Mouse (Mus musculus): ENCODE measurements around the gene 1700010I14Rik. TPM values are rescaled to one million over a fixed set of nuclear protein-coding genes. Genes with fewer than 3 reads are reported as not detected.

1700010I14Rik gene
- polyA plus RNA-seq, 1 experiment from 2014 or later, result 2.2 TPM

DNA sequence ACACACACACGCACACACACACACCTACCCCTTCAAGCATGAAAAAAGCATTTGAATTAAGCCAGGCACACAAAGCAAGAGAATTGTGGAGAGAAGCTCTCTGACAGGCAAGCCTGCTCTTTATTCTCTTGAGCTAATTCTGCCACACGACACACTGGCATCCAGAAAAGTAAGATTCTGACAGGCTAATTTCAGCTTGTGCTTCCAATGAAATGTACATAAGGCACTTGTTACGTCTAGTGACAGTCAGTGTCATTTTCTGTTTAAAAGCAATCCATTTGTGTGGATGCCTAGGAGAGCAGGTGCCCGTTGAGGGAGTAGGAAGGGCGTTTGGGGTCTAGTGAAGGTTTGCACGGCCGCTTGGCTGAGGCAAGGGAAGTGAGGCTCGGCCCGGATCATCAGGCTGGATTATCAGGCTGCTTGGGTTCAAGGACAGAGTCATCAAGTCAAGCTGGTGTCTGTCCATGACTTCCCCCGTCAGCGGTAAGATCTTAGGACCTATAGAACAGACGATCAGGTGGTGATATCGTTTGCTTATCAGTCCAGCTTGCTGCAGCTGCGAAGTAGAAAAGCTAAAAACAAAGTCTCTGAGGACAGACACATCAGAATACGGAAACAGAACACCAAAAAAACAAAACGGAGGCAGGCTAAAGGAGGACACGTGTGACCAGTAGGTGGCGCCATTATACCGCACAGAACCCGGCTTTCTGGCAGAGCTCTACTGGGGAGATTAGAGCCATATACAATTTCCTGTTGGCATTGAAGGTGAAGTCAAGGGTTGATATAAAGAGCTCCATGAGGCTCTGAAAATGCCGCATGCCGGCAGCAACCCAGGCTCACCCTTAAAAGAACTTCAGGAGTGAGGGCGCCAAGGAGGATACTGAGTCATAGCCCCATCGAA lies 43.4 kb downstream of the 1700010I14Rik start:
- Histone ChIP-seq H3K27ac (replicated peaks; ENCODE audit: low read depth, low read length) (no peak overlapping the region), H3K9ac (replicated peaks; ENCODE audit: low read length) (no peak overlapping the region), H3K9me3 (replicated peaks; ENCODE audit: control insufficient read depth, low read length) (no peaks in the 10 kb centered on the region), H3K4me2 (ENCODE audit: low read depth, low read length) (no peak overlapping the region), H3K4me3 (ENCODE audit: low read depth, low read length) (no peak overlapping the region), H3K36me3 (replicated peaks; ENCODE audit: control insufficient read depth, insufficient read depth, low read depth, low read length) (no peaks in the 10 kb centered on the region), H3K27me3 (ENCODE audit: control insufficient read depth, insufficient read depth, low read length) (no peaks in the 10 kb centered on the region), H3K4me1 (ENCODE audit: control insufficient read depth, insufficient read depth, low read length) (no peaks in the 10 kb centered on the region)
- ATAC-seq (replicated peaks; ENCODE audit: insufficient number of reproducible peaks, low FRiP score, low TSS enrichment, low read depth) (no peak), DNase-seq (ENCODE audit: low spot score) (peak; percentile 88)
- WGBS, result 17% methylated on average over 24 of the region's 24 CpGs

DNA sequence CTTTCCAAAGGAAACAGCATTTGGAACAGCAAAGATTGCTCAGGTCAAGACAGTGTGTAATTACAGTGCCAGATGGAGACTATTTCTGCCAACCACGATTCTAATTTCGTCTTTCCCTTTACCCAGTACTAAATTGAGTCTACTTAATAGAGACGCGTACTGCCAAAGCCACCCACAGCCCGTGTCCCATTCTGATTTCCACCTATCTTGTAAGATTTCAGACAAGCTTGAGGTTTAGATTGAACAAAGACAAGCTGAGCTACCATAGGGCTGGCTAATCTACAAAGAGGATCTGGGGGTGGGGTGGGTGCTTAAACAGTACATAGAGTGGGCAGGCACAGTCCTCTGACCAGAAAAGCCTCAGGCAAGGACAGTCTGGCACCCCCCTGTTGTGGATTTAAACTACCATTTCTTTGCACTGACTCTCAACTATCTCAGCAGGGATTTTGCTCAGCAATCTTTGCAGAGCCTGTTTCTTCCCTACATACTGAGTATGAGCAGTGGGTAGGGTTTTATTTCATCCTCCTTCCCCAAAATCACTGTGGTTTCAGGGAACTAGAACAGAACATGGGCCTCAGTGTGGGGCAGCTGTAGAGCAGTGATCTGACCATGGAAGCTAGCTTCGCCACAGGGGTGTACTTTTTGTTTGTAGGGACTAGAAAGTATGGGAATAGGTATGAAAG lies 44.4 kb downstream of the 1700010I14Rik start:
- Histone ChIP-seq H3K9me3 (replicated peaks; ENCODE audit: control insufficient read depth, low read length) (no peaks in the 10 kb centered on the region), H3K4me1 (ENCODE audit: control insufficient read depth, insufficient read depth, low read length) (no peaks in the 10 kb centered on the region), H3K9ac (replicated peaks; ENCODE audit: low read length) (no peak overlapping the region), H3K4me3 (ENCODE audit: low read depth, low read length) (no peak overlapping the region), H3K27ac (replicated peaks; ENCODE audit: low read depth, low read length) (no peak overlapping the region), H3K4me2 (ENCODE audit: low read depth, low read length) (no peak overlapping the region), H3K27me3 (ENCODE audit: control insufficient read depth, insufficient read depth, low read length) (no peaks in the 10 kb centered on the region), H3K36me3 (replicated peaks; ENCODE audit: control insufficient read depth, insufficient read depth, low read depth, low read length) (no peaks in the 10 kb centered on the region)
- 57% methylated on average over 6 of the region's 6 CpGs for WGBS
- ATAC-seq (replicated peaks; ENCODE audit: insufficient number of reproducible peaks, low FRiP score, low TSS enrichment, low read depth), result no peak
- DNase-seq (ENCODE audit: low spot score), result no peak

DNA sequence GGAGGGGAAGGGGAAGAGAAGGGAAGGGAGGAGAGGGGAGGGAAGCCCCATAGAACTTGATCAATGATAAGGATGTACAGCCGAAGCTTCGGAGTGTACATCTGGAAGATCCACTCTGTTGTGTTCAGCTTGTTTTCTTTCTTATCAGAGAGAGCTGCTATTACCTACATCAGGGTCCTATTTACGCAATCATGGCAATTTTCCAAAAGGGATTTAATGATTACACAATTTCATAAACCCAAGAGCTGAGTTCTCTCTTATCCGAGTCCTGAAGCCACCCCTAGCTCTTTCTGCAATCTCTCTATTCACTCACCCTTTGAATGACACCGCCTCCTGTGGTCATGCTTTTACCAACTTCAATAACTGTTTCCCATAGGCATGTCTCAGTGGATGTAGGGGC lies 45.4 kb downstream of the 1700010I14Rik start:
- Histone ChIP-seq H3K4me3 (ENCODE audit: low read depth, low read length) (no peak overlapping the region), H3K36me3 (replicated peaks; ENCODE audit: control insufficient read depth, insufficient read depth, low read depth, low read length) (no peaks in the 10 kb centered on the region), H3K27ac (replicated peaks; ENCODE audit: low read depth, low read length) (no peak overlapping the region), H3K4me2 (ENCODE audit: low read depth, low read length) (no peak overlapping the region), H3K4me1 (ENCODE audit: control insufficient read depth, insufficient read depth, low read length) (no peaks in the 10 kb centered on the region), H3K27me3 (ENCODE audit: control insufficient read depth, insufficient read depth, low read length) (no peaks in the 10 kb centered on the region), H3K9me3 (replicated peaks; ENCODE audit: control insufficient read depth, low read length) (no peaks in the 10 kb centered on the region), H3K9ac (replicated peaks; ENCODE audit: low read length) (no peak overlapping the region)
- WGBS, result 86% methylated on average over 5 of the region's 5 CpGs
- DNase-seq (ENCODE audit: low spot score), result no peak
- ATAC-seq (replicated peaks; ENCODE audit: insufficient number of reproducible peaks, low FRiP score, low TSS enrichment, low read depth), result no peak

DNA sequence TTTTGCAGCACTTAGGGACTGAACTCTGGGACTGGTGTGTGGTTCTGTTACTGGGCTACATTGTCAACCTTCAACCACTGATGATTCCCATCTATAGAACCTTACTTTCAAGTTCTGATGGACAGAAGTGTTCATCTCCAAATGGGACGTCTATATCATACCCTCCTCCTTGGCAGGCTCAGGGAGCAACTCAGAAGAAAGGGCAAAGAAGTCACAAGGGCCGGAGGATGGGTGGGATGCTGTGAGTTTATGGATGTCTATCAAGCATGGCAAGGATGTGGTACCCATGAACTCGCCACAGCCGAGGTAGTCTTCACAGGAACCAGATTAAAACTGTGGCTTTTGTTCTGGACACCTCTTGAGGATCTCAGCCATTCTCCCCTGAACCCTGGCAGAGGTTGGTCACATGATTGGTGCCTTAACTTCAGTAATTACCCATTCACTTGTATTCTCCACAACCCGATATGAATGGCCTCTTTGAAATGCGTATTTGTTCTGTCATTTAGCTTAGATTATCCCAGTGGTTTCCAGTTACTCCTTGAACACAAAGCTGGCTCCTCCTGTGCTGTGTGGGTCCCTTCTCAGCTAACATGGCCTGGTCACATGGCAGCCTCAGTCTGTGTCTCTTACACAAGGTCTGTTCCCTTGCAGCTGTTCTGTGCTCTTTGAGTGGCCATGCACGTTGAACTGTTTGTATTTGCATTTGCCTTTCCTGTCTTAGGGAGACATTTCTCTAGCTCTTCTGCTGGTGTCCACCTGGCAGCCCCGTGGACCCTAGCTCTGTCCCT lies 47.6 kb downstream of the 1700010I14Rik start:
- Histone ChIP-seq H3K27me3 (ENCODE audit: control insufficient read depth, insufficient read depth, low read length) (no peaks in the 10 kb centered on the region), H3K4me2 (ENCODE audit: low read depth, low read length) (no peak overlapping the region), H3K36me3 (replicated peaks; ENCODE audit: control insufficient read depth, insufficient read depth, low read depth, low read length) (no peaks in the 10 kb centered on the region), H3K9me3 (replicated peaks; ENCODE audit: control insufficient read depth, low read length) (no peaks in the 10 kb centered on the region), H3K27ac (replicated peaks; ENCODE audit: low read depth, low read length) (no peak overlapping the region), H3K4me1 (ENCODE audit: control insufficient read depth, insufficient read depth, low read length) (no peaks in the 10 kb centered on the region), H3K9ac (replicated peaks; ENCODE audit: low read length) (no peak overlapping the region), H3K4me3 (ENCODE audit: low read depth, low read length) (no peak overlapping the region)
- WGBS, result 67% methylated on average over 8 of the region's 8 CpGs
- 0 out of 2 replicates have a peak, but pooled peaks have one; percentile 59 for ATAC-seq (replicated peaks; ENCODE audit: insufficient number of reproducible peaks, low FRiP score, low TSS enrichment, low read depth)
- no peak for DNase-seq (ENCODE audit: low spot score)

DNA sequence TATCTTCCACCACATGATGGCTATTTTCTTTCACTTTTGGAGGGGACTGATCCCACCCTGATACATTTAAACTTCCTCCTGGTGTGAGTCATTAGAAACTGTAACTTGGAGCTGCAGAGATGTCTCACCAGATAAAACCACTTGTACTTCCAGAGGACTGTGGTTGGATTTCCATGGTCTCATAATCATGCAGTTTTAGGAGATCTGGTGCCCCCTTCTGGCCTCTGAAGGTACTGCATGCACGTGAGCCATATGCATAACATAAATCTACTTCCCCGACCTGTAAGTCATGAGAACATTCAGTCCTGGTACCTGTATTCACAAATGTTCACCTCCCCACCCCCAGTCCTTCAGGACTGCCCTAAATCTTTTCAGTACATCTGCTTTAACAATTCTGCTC lies 54.6 kb downstream of the 1700010I14Rik start:
- peak; percentile 48 for DNase-seq (ENCODE audit: low spot score)
- 45% methylated on average over 2 of the region's 2 CpGs for WGBS

DNA sequence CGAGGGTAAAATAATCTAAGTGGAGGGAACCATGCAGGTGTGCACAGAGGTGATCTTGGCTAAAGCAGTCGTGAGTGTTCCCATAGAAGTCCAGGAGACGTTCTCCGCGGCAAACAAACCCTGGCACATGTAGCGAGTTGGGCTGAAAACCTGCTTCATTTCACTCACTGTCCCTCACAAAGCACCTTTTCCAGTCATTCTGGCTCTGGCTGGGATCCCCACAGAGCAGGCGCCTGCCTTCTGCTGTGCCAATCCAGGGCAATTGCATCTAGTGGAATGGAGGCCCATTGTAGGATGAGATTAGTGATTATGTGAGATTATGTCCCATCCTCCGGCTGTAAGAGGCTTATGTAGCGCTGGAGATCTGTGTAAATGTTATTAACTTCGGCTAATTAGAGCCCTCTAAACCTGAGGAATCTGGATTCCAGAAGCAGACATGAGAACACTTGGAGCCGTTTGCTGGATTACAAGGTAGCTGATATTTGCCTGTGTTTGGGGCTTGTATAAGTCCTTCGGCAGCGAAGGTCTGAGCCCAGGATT lies 64.4 kb downstream of the 1700010I14Rik start:
- Histone ChIP-seq H3K27me3 (ENCODE audit: control insufficient read depth, insufficient read depth, low read length) (no peaks in the 10 kb centered on the region), H3K4me3 (ENCODE audit: low read depth, low read length) (no peak overlapping the region), H3K9ac (replicated peaks; ENCODE audit: low read length) (no peak overlapping the region), H3K27ac (replicated peaks; ENCODE audit: low read depth, low read length) (no peak overlapping the region), H3K4me2 (ENCODE audit: low read depth, low read length) (no peak overlapping the region), H3K9me3 (replicated peaks; ENCODE audit: control insufficient read depth, low read length) (no peaks in the 10 kb centered on the region), H3K4me1 (ENCODE audit: control insufficient read depth, insufficient read depth, low read length) (no peaks in the 10 kb centered on the region), H3K36me3 (replicated peaks; ENCODE audit: control insufficient read depth, insufficient read depth, low read depth, low read length) (no peaks in the 10 kb centered on the region)
- ATAC-seq (replicated peaks; ENCODE audit: insufficient number of reproducible peaks, low FRiP score, low TSS enrichment, low read depth), result no peak
- WGBS, result 64% methylated on average over 13 of the region's 13 CpGs
- DNase-seq (ENCODE audit: low spot score), result no peak

More for the DNA sequence above, 54.6 kb downstream of the 1700010I14Rik start:
- Histone ChIP-seq H3K36me3 (replicated peaks; ENCODE audit: control insufficient read depth, insufficient read depth, low read depth, low read length) (no peaks in the 10 kb centered on the region), H3K9me3 (replicated peaks; ENCODE audit: control insufficient read depth, low read length) (no peaks in the 10 kb centered on the region), H3K4me1 (ENCODE audit: control insufficient read depth, insufficient read depth, low read length) (no peaks in the 10 kb centered on the region), H3K4me2 (ENCODE audit: low read depth, low read length) (no peak overlapping the region), H3K27me3 (ENCODE audit: control insufficient read depth, insufficient read depth, low read length) (no peaks in the 10 kb centered on the region), H3K27ac (replicated peaks; ENCODE audit: low read depth, low read length) (no peak overlapping the region), H3K4me3 (ENCODE audit: low read depth, low read length) (no peak overlapping the region), H3K9ac (replicated peaks; ENCODE audit: low read length) (no peak overlapping the region)
- ATAC-seq (replicated peaks; ENCODE audit: insufficient number of reproducible peaks, low FRiP score, low TSS enrichment, low read depth), result no peak

DNA sequence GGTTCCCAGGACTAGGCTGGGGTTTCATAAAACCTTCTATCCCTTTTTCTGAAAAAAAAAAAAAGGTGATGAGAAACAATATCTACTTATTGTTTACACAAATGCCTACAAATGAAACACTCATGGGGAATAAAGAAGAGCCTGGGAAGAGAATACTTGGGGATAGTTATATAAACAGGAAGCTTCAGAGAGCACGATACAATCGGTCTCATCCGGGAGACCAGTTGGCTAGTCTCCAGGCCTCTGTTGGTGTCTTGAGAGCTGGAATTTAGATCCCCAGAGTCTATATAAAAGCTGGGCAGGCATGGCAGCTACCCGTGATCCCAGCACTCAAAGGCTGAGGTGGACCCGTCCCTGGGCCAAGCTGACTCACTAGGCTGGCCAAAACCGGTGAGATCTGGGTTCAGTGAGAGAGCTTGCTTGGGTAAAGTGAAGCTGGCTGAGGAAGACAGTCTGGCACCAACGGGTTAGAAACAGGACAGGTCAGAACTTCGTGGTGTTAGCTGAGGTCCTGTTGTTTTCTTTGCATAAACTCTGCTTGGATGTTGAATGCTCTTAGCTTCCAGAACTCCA lies 71.3 kb downstream of the 1700010I14Rik start:
- 82% methylated on average over 8 of the region's 8 CpGs for WGBS
- Histone ChIP-seq H3K9me3 (replicated peaks; ENCODE audit: control insufficient read depth, low read length) (no peaks in the 10 kb centered on the region), H3K4me1 (ENCODE audit: control insufficient read depth, insufficient read depth, low read length) (no peaks in the 10 kb centered on the region), H3K27me3 (ENCODE audit: control insufficient read depth, insufficient read depth, low read length) (no peaks in the 10 kb centered on the region), H3K27ac (replicated peaks; ENCODE audit: low read depth, low read length) (no peak overlapping the region), H3K4me3 (ENCODE audit: low read depth, low read length) (no peak overlapping the region), H3K36me3 (replicated peaks; ENCODE audit: control insufficient read depth, insufficient read depth, low read depth, low read length) (no peaks in the 10 kb centered on the region), H3K9ac (replicated peaks; ENCODE audit: low read length) (no peak overlapping the region), H3K4me2 (ENCODE audit: low read depth, low read length) (no peak overlapping the region)
- no peak for DNase-seq (ENCODE audit: low spot score)
- ATAC-seq (replicated peaks; ENCODE audit: insufficient number of reproducible peaks, low FRiP score, low TSS enrichment, low read depth), result no peak
